Mouse (Mus musculus) splenic B cell, adult 2 months (primary cell): Measurements from ENCODE around the gene Dysf.

Experiments
- DNase-seq: peaks from one replicate; pipeline ENCODE4 v3.0.0-alpha.2; 2011; ENCODE audit warnings: low read depth, low spot score
- H3K27me3 ChIP-seq: 2 replicates; pipeline ENCODE4 v1.6.1; 2012; ENCODE audit warnings: mild to moderate bottlenecking, low read length, moderate library complexity, mixed read lengths; ENCODE audit not compliant: control insufficient read depth, poor library complexity, insufficient read depth, severe bottlenecking
- H3K36me3 ChIP-seq: 2 replicates; pipeline ENCODE4 v1.6.1; 2012; ENCODE audit warnings: mild to moderate bottlenecking, low read length, moderate library complexity, mixed read lengths; ENCODE audit not compliant: control insufficient read depth, poor library complexity, insufficient read depth, severe bottlenecking

The Dysf gene

GRCm38 (mm10) chr6:84119731-84120530, 111.5 kb downstream of the Dysf start:
- DNase-seq: no peak
- no peaks in the 10 kb centered on the region for H3K27me3 ChIP-seq

GRCm38 (mm10) chr6:84124609-84125008, 116.2 kb downstream of the Dysf start:
- Histone ChIP-seq H3K36me3 (no peaks in the 10 kb centered on the region), H3K27me3 (no peaks in the 10 kb centered on the region)
- no peak for DNase-seq

More at GRCm38 (mm10) chr6:84119731-84120530, 111.5 kb downstream of the Dysf start:
- no peaks in the 10 kb centered on the region for H3K36me3 ChIP-seq

- H3K36me3 ChIP-seq: no peaks in the 10 kb centered on the region
- H3K27me3 ChIP-seq: no peaks in the 10 kb centered on the region
- no peak for DNase-seq
Observed at GRCm38 (mm10) chr6:84125101-84125500, 116.7 kb downstream of the Dysf start.

- Histone ChIP-seq H3K27me3 (no peaks in the 10 kb centered on the region), H3K36me3 (no peaks in the 10 kb centered on the region)
- no peak for DNase-seq
Observed at GRCm38 (mm10) chr6:84128229-84128628, 119.8 kb downstream of the Dysf start.

- Histone ChIP-seq H3K27me3 (no peaks in the 10 kb centered on the region), H3K36me3 (no peaks in the 10 kb centered on the region)
- no peak for DNase-seq
Observed at GRCm38 (mm10) chr6:84130867-84131266, 122.5 kb downstream of the Dysf start.

- Histone ChIP-seq H3K36me3 (no peaks in the 10 kb centered on the region), H3K27me3 (no peaks in the 10 kb centered on the region)
- DNase-seq: no peak
Observed at GRCm38 (mm10) chr6:84131539-84131938, 123.1 kb downstream of the Dysf start.

GRCm38 (mm10) chr6:84133053-84133452, 124.7 kb downstream of the Dysf start:
- H3K27me3 ChIP-seq: no peaks in the 10 kb centered on the region
- DNase-seq: no peak

GRCm38 (mm10) chr6:84133996-84134721, 125.8 kb downstream of the Dysf start:
- no peak for DNase-seq
- no peaks in the 10 kb centered on the region for H3K36me3 ChIP-seq
- no peaks in the 10 kb centered on the region for H3K27me3 ChIP-seq

More at GRCm38 (mm10) chr6:84133053-84133452, 124.7 kb downstream of the Dysf start:
- H3K36me3 ChIP-seq: no peaks in the 10 kb centered on the region

GRCm38 (mm10) chr6:84134722-84135394, 126.5 kb downstream of the Dysf start:
- Histone ChIP-seq H3K27me3 (no peaks in the 10 kb centered on the region), H3K36me3 (no peaks in the 10 kb centered on the region)
- DNase-seq: no peak

GRCm38 (mm10) chr6:84135709-84136108, 127.3 kb downstream of the Dysf start:
- Histone ChIP-seq H3K36me3 (no peaks in the 10 kb centered on the region), H3K27me3 (no peaks in the 10 kb centered on the region)
- DNase-seq: no peak

- DNase-seq: no peak
- H3K36me3 ChIP-seq: no peaks in the 10 kb centered on the region
- no peaks in the 10 kb centered on the region for H3K27me3 ChIP-seq
Observed at GRCm38 (mm10) chr6:84136345-84136744, 128.0 kb downstream of the Dysf start.

- Histone ChIP-seq H3K36me3 (no peaks in the 10 kb centered on the region), H3K27me3 (no peaks in the 10 kb centered on the region)
- DNase-seq: no peak
Observed at GRCm38 (mm10) chr6:84139932-84140331, 131.5 kb downstream of the Dysf start.

GRCm38 (mm10) chr6:84142481-84142880, 134.1 kb downstream of the Dysf start:
- H3K36me3 ChIP-seq: no peaks in the 10 kb centered on the region
- no peaks in the 10 kb centered on the region for H3K27me3 ChIP-seq
- no peak for DNase-seq

- Histone ChIP-seq H3K27me3 (no peaks in the 10 kb centered on the region), H3K36me3 (no peaks in the 10 kb centered on the region)
- no peak for DNase-seq
Observed at GRCm38 (mm10) chr6:84143328-84143727, 134.9 kb downstream of the Dysf start.

- no peaks in the 10 kb centered on the region for H3K27me3 ChIP-seq
- DNase-seq: no peak
- H3K36me3 ChIP-seq: no peaks in the 10 kb centered on the region
Observed at GRCm38 (mm10) chr6:84144393-84144792, 136.0 kb downstream of the Dysf start.
